9 mouse cellular contexts compared by ENCODE assay signal in the genomic region with DNA sequence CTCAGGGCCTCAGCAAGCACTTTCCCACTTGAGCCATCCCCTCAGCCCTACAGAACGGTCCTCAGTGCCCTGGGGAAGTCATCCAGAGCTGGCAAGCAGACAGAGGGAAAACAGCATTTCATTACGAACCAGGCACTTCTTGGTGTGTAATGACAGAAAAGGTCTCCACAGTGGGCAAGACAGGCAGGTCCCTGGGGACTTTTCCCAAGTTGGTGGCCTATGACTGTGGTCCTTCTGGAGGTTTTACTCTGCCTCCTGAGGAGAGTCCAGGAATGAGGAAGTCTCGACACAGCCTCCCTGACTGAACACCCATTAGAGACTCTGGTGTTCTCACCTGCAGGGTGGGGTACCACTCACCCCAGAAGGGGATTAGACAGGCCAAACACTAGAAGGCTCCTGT. TPM values are rescaled to one million over a fixed set of nuclear protein-coding genes. Genes with fewer than 3 reads are reported as not detected.
DNase-seq lines count a peak whose midpoint lies in the region; ATAC-seq and TF ChIP-seq lines count a peak whose summit lies in the region.
"Had no signal": no experiment of that assay in that cellular context is flagged by ENCODE, and none has a peak within 500 bp of the region (broad histone marks: within the 10 kb centered on the region; RNA-seq: fewer than 3 reads in every experiment).

No protein-coding gene starts in this region.

- H3K4me1 ChIP-seq in hindbrain, embryonic 10.5 days (replicated peaks) = peaks cover 77% of the 10 kb centered on the region
- H3K4me1 ChIP-seq in hindbrain, embryonic 11.5 days (replicated peaks; ENCODE audit: control insufficient read depth, insufficient read depth, low read length) = peaks cover 38% of the 10 kb centered on the region
- H3K4me1 ChIP-seq in E14TG2a.4 (replicated peaks; ENCODE audit: low read depth, low read length) = peaks cover 88% of the 10 kb centered on the region
- peaks cover 65% of the 10 kb centered on the region for H3K4me1 ChIP-seq in embryonic facial prominence, embryonic 14.5 days (ENCODE audit: control insufficient read depth, insufficient read depth, low read length)
- H3K4me1 ChIP-seq in liver, postnatal 0 days (ENCODE audit: insufficient read depth) = peaks cover 62% of the 10 kb centered on the region

- H3K27ac ChIP-seq in hindbrain, embryonic 10.5 days = peak overlapping the region; percentile 93
- H3K27ac ChIP-seq in hindbrain, embryonic 11.5 days (ENCODE audit: low read depth, low read length) = no peak overlapping the region; the same call in 1 of the 2 replicates
- peak overlapping the region; percentile 82; the same call in 1 of the 2 replicates for H3K27ac ChIP-seq in embryonic facial prominence, embryonic 14.5 days (replicated peaks; ENCODE audit: low read depth, low read length)
- H3K27ac ChIP-seq in liver, postnatal 0 days (ENCODE audit: low read depth) = peak overlapping the region; percentile 66

- no peak overlapping the region for H3K4me3 ChIP-seq in hindbrain, embryonic 10.5 days
- no peak overlapping the region for H3K4me3 ChIP-seq in hindbrain, embryonic 11.5 days (ENCODE audit: low read depth, low read length)
- peak overlapping the region; percentile 69; the same call in 1 of the 2 replicates for H3K4me3 ChIP-seq in E14TG2a.4 (replicated peaks; ENCODE audit: low read length)
- H3K4me3 ChIP-seq in embryonic facial prominence, embryonic 14.5 days (ENCODE audit: low read depth, low read length) = no peak overlapping the region
- H3K4me3 ChIP-seq in liver, postnatal 0 days (ENCODE audit: low read depth, low read length) = no peak overlapping the region

- no peak for TF ChIP-seq CTCF in E14TG2a.4 (conservative IDR thresholded peaks at IDR 0.05; ENCODE audit: low read length)
- TF ChIP-seq CTCF in liver, postnatal 0 days (IDR thresholded peaks at IDR 0.05; ENCODE audit: low read depth) = no peak

- no peaks in the 10 kb centered on the region for H3K9me3 ChIP-seq in hindbrain, embryonic 10.5 days
- H3K9me3 ChIP-seq in hindbrain, embryonic 11.5 days (ENCODE audit: control insufficient read depth, low read length) = no peaks in the 10 kb centered on the region
- peaks cover 9% of the 10 kb centered on the region; the same call in 1 of the 2 replicates for H3K9me3 ChIP-seq in E14TG2a.4 (ENCODE audit: low read length)
- H3K9me3 ChIP-seq in embryonic facial prominence, embryonic 14.5 days (ENCODE audit: control insufficient read depth, low read length) = no peaks in the 10 kb centered on the region
- H3K9me3 ChIP-seq in liver, postnatal 0 days (ENCODE audit: low read length) = no peaks in the 10 kb centered on the region
- H3K9me3 ChIP-seq: megakaryocyte, embryonic 14.5 days had no signal

- 76% methylated on average over 3 of the region's 3 CpGs for WGBS in hindbrain, embryonic 10.5 days
- WGBS in hindbrain, embryonic 11.5 days = 72% methylated on average over 3 of the region's 3 CpGs
- WGBS in embryonic facial prominence, embryonic 14.5 days = 51% methylated on average over 3 of the region's 3 CpGs
- 69% methylated on average over 3 of the region's 3 CpGs for WGBS in liver, postnatal 0 days (ENCODE audit: insufficient replicate concordance)

- no peak overlapping the region for H3K9ac ChIP-seq in hindbrain, embryonic 11.5 days (ENCODE audit: low read depth, low read length)
- 0 out of 2 replicates have a peak overlapping the region, but pooled peaks have one; percentile 15 for H3K9ac ChIP-seq in embryonic facial prominence, embryonic 14.5 days (ENCODE audit: low read depth, low read length)
- 0 out of 2 replicates have a peak overlapping the region, but pooled peaks have one; percentile 30 for H3K9ac ChIP-seq in liver, postnatal 0 days (replicated peaks)

- H3K27me3 ChIP-seq in hindbrain, embryonic 10.5 days (ENCODE audit: insufficient read depth, poor library complexity, severe bottlenecking) = no peaks in the 10 kb centered on the region
- H3K27me3 ChIP-seq in hindbrain, embryonic 11.5 days (ENCODE audit: control insufficient read depth, insufficient read depth, low read length) = no peaks in the 10 kb centered on the region
- no peaks in the 10 kb centered on the region for H3K27me3 ChIP-seq in E14TG2a.4 (ENCODE audit: insufficient read depth, low read length)
- no peaks in the 10 kb centered on the region for H3K27me3 ChIP-seq in embryonic facial prominence, embryonic 14.5 days (replicated peaks; ENCODE audit: control insufficient read depth, insufficient read depth, low read length)
- no peaks in the 10 kb centered on the region for H3K27me3 ChIP-seq in liver, postnatal 0 days (ENCODE audit: insufficient read depth, low read length)
- H3K27me3 ChIP-seq: megakaryocyte, embryonic 14.5 days had no signal

- peaks cover 68% of the 10 kb centered on the region for H3K36me3 ChIP-seq in hindbrain, embryonic 10.5 days
- H3K36me3 ChIP-seq in hindbrain, embryonic 11.5 days (ENCODE audit: control insufficient read depth, insufficient read depth, low read length) = no peaks in the 10 kb centered on the region
- H3K36me3 ChIP-seq in E14TG2a.4 (ENCODE audit: insufficient read depth, low read length) = peaks cover 85% of the 10 kb centered on the region
- peaks cover 18% of the 10 kb centered on the region for H3K36me3 ChIP-seq in embryonic facial prominence, embryonic 14.5 days (ENCODE audit: control insufficient read depth, insufficient read depth, low read length)
- H3K36me3 ChIP-seq in liver, postnatal 0 days (replicated peaks; ENCODE audit: insufficient read depth, low read length) = peaks cover 50% of the 10 kb centered on the region

- no peak overlapping the region for H3K4me2 ChIP-seq in hindbrain, embryonic 11.5 days (replicated peaks; ENCODE audit: low read depth, low read length)
- no peak overlapping the region for H3K4me2 ChIP-seq in embryonic facial prominence, embryonic 14.5 days (ENCODE audit: low read depth, low read length)
- no peak overlapping the region for H3K4me2 ChIP-seq in liver, postnatal 0 days (ENCODE audit: low read depth, low read length)

- TF ChIP-seq EP300 in liver, postnatal 0 days (IDR thresholded peaks at IDR 0.05; ENCODE audit: low read depth) = no peak

- DNase-seq in hindbrain, embryonic 10.5 days (ENCODE audit: low spot score) = no peak
- DNase-seq in hindbrain, embryonic 11.5 days (ENCODE audit: low spot score) = no peak
- no peak for DNase-seq in embryonic facial prominence, embryonic 14.5 days (ENCODE audit: low spot score)
- DNase-seq in liver, postnatal 0 days = no peak
- DNase-seq in layer of hippocampus, adult 18-20 months (ENCODE audit: low spot score in 2 of 2) = no peak
- DNase-seq in urinary bladder, postnatal 36 days (ENCODE audit: low spot score in 2 of 2) = no peak

- ATAC-seq in hindbrain, embryonic 11.5 days (ENCODE audit: low FRiP score) = no peak
- no peak for ATAC-seq in embryonic facial prominence, embryonic 14.5 days (ENCODE audit: low read depth)
- no peak for ATAC-seq in liver, postnatal 0 days
- ATAC-seq in activated CD4-positive, CD25-positive, alpha-beta regulatory T cell, adult 4 months = no peak

RNA-seq across cellular contexts. Expression of a gene that starts 25.0 kb away (rescaled TPM):
- 60.0 and 65.2 TPM in 2 replicates for polyA plus RNA-seq in hindbrain, embryonic 10.5 days (2016; fragmentation: Nextera tagmentation; extraction: Ambion mirVana)
- polyA plus RNA-seq in hindbrain, embryonic 11.5 days (2014; fragmentation: Nextera tagmentation; extraction: Ambion mirVana) = 41.9 and 52.9 TPM in 2 replicates
- polyA plus RNA-seq in embryonic facial prominence, embryonic 14.5 days (2014; fragmentation: Nextera tagmentation; extraction: Ambion mirVana) = 28.6 and 32.7 TPM in 2 replicates
- polyA plus RNA-seq in liver, postnatal 0 days (2015; fragmentation: Nextera tagmentation; extraction: Ambion mirVana) = 16.9 and 21.9 TPM in 2 replicates
- 100 to 1,000 TPM; 148 to 149 TPM for total RNA-seq in layer of hippocampus, adult 18-20 months (2021)
- 10 to 100 TPM; 41.1 to 48.5 TPM for polyA plus RNA-seq in activated CD4-positive, CD25-positive, alpha-beta regulatory T cell, adult 4 months (2017; shearing (Covaris generic))
